Mouse (Mus musculus) lung, postnatal 0 days (tissue): ENCODE measurements at regions not wholly inside any gene's neighbourhood (a gene's known extent, or its start where the extent isn't known, plus 50 kb on each side); places are given as distances from the start of the nearest gene placed in this dataset.

Source experiments
- CTCF ChIP-seq: IDR thresholded peaks from 2 replicates; pipeline ENCODE4 v1.5.1; 2016; ENCODE audit warnings: antibody characterized with exemption, mild to moderate bottlenecking
- EP300 ChIP-seq: IDR thresholded peaks from 2 replicates; pipeline ENCODE4 v1.6.1; 2016; ENCODE audit warnings: antibody characterized with exemption, mild to moderate bottlenecking, control low read depth

DNA sequence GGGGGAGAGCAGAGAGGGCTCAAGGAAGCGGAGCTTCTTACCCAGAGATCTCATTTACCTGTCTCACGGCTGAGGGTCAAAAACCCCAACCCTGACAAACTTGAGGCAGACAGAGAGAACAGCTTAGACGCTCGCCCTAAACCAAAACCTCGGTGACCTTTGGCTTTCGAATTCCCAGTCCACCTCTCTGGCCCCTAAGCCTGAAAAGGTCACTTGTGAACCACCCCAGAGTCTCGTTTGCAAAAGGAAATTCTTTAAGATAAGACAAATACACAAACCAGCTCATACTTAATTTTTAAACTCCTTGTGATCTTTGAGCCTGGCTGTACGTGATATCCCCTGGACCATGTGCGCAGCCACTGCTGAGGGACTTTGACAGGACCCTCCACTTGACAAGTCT is 250.2 kb upstream of the Dio3 start:
- TF ChIP-seq CTCF (no peak), EP300 (no peak)
